Mouse (Mus musculus) G1E (cell line): ENCODE measurements around the gene Yju2. TPM values are rescaled to one million over a fixed set of nuclear protein-coding genes. Genes with fewer than 3 reads are reported as not detected.

Experiments used
- ATAC-seq: 2 replicates; pipeline ENCODE4 v1.8.0; 2016; ENCODE audit warnings: mild to moderate bottlenecking; ENCODE audit not compliant: insufficient number of reproducible peaks, poor library complexity, low FRiP score, severe bottlenecking; ENCODE audit errors: extremely low read depth
- DNase-seq: peaks from one replicate; pipeline ENCODE4 v3.0.0; 2012; ENCODE audit warnings: low spot score
- H3K27me3 ChIP-seq: 2 replicates; pipeline ENCODE4 v1.6.1; 2012; ENCODE audit warnings: mild to moderate bottlenecking, low read length, inconsistent platforms; ENCODE audit not compliant: insufficient read depth
- H3K36me3 ChIP-seq: replicated peaks from 2 replicates; pipeline ENCODE3; 2012; ENCODE audit warnings: mild to moderate bottlenecking, inconsistent platforms
- H3K4me1 ChIP-seq: 2 replicates; pipeline ENCODE4 v1.6.1; 2012; ENCODE audit warnings: low read depth, low read length, inconsistent platforms, mixed read lengths; ENCODE audit not compliant: insufficient read depth
- H3K4me3 ChIP-seq: 2 replicates; pipeline ENCODE4 v1.5.1; 2012; ENCODE audit warnings: low read depth, mild to moderate bottlenecking, inconsistent platforms, low read length, moderate library complexity, mixed read lengths
- H3K9me3 ChIP-seq: replicated peaks from 2 replicates; pipeline ENCODE4 v1.6.1; 2012; ENCODE audit warnings: inconsistent platforms
- CTCF ChIP-seq: IDR thresholded peaks from 2 replicates; pipeline ENCODE4 v1.5.1; 2012; ENCODE audit warnings: low read depth, low read length, inconsistent platforms, mixed read lengths
- GATA1 ChIP-seq: IDR thresholded peaks from 2 replicates; pipeline ENCODE4 v1.6.1; 2012; ENCODE audit warnings: borderline replicate concordance, low read length, inconsistent platforms, mixed read lengths
- GATA2 ChIP-seq: IDR thresholded peaks from 2 replicates; pipeline ENCODE4 v1.6.1; 2012; ENCODE audit warnings: low read depth, low read length, inconsistent platforms, borderline replicate concordance
- POLR2AphosphoS5 ChIP-seq: IDR thresholded peaks from 2 replicates; pipeline ENCODE4 v1.6.1; 2012; ENCODE audit warnings: low read depth, low read length, inconsistent platforms; ENCODE audit not compliant: insufficient replicate concordance
- TAL1 ChIP-seq: conservative IDR thresholded peaks from 2 replicates; pipeline ENCODE4 v1.6.1; 2012; ENCODE audit warnings: low read depth, low read length, inconsistent platforms, mixed read lengths
- polyA plus RNA-seq: library from polyadenylated mRNA; stranded (reverse); fragments of >175 nt; gene quantifications from 2 replicates; pipeline ENCODE4 v1.2.3, GENCODE M21; 2012
- total RNA-seq, 2 experiments: library from RNA; stranded (forward) in 1 of 2; stranded (reverse) in 1 of 2; fragments of 200-1000 nt in 1 of 2; fragments of >200 nt in 1 of 2; fragmentation: Nextera tagmentation in 1 of 2; gene quantifications; 2 replicates each; pipeline ENCODE4 v1.2.3; 2014 to 2017

Gene Yju2
- total and polyA plus RNA-seq, 3 experiments = 12.6 to 27.8 (median 16.7) TPM

DNA sequence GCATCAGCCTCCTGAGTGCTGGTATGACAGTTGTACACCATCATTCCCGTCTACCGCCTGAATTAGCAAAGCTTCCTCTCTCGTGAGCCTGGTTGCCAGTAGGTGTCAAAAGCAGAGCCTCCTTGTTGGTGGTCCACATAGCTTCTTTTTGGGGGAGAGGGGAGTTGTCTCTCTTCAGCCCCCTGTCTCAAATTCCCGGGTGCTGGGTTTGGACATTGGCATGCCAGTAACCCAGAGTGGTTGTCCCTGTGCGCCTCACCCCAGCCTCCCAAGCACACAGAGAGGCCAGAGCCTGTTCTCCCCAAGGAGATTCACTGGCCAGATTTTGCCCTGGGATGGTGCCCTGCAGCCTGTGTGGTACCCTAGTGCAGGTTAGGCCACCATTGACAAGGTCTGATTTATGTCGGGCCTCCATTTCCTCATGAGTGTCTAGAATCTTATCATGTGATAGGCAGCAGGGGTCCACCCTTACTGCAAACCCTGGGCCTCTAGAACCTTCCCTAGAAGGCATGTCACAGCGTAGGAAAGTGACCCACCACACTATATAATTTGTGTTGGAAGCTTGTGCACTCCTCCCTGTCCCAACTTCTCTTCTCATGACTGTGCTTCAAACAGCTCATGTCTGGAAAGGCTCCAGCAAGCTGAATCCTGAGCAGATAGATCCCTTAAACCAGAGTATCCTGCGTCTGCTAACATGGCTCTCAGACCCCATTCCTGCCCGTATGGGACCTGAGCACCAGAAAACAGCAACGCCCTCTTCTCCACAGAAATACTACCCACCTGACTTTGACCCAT lies 1.2 kb downstream of the Yju2 start:
- peaks cover 62% of the 10 kb centered on the region for H3K36me3 ChIP-seq
- TF ChIP-seq GATA1 (no peak), CTCF (no peak)
- H3K4me1 ChIP-seq = peaks cover 55% of the 10 kb centered on the region
- ATAC-seq (no peak), DNase-seq (no peak)
- no peaks in the 10 kb centered on the region for H3K9me3 ChIP-seq
- H3K27me3 ChIP-seq = peaks cover 1% of the 10 kb centered on the region
- H3K4me3 ChIP-seq = peak overlapping the region; percentile 71

- DNase-seq (no peak), ATAC-seq (no peak)
- H3K36me3 ChIP-seq = peaks cover 68% of the 10 kb centered on the region
- TF ChIP-seq POLR2AphosphoS5 (no peak), CTCF (no peak), GATA2 (no peak), TAL1 (no peak), GATA1 (no peak)
- no peaks in the 10 kb centered on the region; the same call in 1 of the 2 replicates for H3K27me3 ChIP-seq
- no peaks in the 10 kb centered on the region for H3K9me3 ChIP-seq
- peaks cover 55% of the 10 kb centered on the region for H3K4me1 ChIP-seq
- H3K4me3 ChIP-seq = no peak overlapping the region
These were observed 1.9 kb downstream of the Yju2 start for GRCm38 (mm10) chr17:55960791-55961190.

DNA sequence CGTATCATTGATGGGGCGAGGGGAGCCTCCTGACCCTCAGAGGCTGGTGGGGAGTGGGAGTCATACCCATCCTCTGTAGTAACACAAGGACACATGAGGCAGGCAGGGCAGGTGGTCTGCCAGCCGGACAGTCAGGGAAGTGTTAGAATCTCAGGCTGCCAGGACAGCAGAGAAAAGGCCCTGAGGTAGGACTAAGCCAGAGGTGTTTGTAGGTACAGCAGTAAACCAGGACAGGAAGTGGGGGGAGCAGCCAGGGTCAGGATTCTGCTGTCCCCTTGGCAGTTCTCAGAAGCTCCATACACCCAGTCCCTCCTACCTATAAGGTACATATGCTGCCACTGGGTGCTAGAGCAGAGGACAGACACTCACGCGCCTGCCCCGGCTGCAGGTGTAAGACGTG lies 2.7 kb downstream of the Yju2 start:
- Histone ChIP-seq H3K27me3 (no peaks in the 10 kb centered on the region), H3K9me3 (no peaks in the 10 kb centered on the region), H3K4me3 (no peak overlapping the region), H3K4me1 (peaks cover 47% of the 10 kb centered on the region), H3K36me3 (peaks cover 69% of the 10 kb centered on the region)
- ATAC-seq = no peak
- DNase-seq = no peak
- no peak for TF ChIP-seq GATA2
- TF ChIP-seq TAL1 = no peak
- TF ChIP-seq CTCF = no peak
- TF ChIP-seq GATA1 = no peak
- no peak for TF ChIP-seq POLR2AphosphoS5

- TF ChIP-seq POLR2AphosphoS5 (no peak), GATA2 (no peak), GATA1 (no peak), CTCF (no peak), TAL1 (no peak)
- ATAC-seq = no peak
These were observed 4.3 kb downstream of the Yju2 start for GRCm38 (mm10) chr17:55963171-55963570.

GRCm38 (mm10) chr17:55964496-55964895 lies 5.6 kb downstream of the Yju2 start:
- Histone ChIP-seq H3K4me1 (peaks cover 31% of the 10 kb centered on the region), H3K9me3 (no peaks in the 10 kb centered on the region), H3K27me3 (no peaks in the 10 kb centered on the region), H3K4me3 (no peak overlapping the region), H3K36me3 (peaks cover 93% of the 10 kb centered on the region)
- DNase-seq (no peak), ATAC-seq (no peak)
- TF ChIP-seq CTCF = no peak
- TF ChIP-seq POLR2AphosphoS5 = no peak
- TF ChIP-seq GATA1 = no peak
- no peak for TF ChIP-seq TAL1
- no peak for TF ChIP-seq GATA2

More at GRCm38 (mm10) chr17:55963171-55963570, 4.3 kb downstream of the Yju2 start:
- Histone ChIP-seq H3K9me3 (no peaks in the 10 kb centered on the region), H3K4me3 (no peak overlapping the region), H3K4me1 (peaks cover 36% of the 10 kb centered on the region), H3K27me3 (no peaks in the 10 kb centered on the region), H3K36me3 (peaks cover 84% of the 10 kb centered on the region)
- DNase-seq = no peak

- H3K9me3 ChIP-seq = no peaks in the 10 kb centered on the region
- peaks cover 27% of the 10 kb centered on the region for H3K4me1 ChIP-seq
- TF ChIP-seq POLR2AphosphoS5 (no peak), TAL1 (no peak), GATA1 (no peak), CTCF (no peak), GATA2 (no peak)
- no peak for DNase-seq
- H3K36me3 ChIP-seq = peaks cover 90% of the 10 kb centered on the region
- H3K27me3 ChIP-seq = peaks cover under 1% of the 10 kb centered on the region; the same call in 1 of the 2 replicates
- no peak overlapping the region for H3K4me3 ChIP-seq
- ATAC-seq = no peak
These were observed 6.1 kb downstream of the Yju2 start for GRCm38 (mm10) chr17:55964996-55965395.
